Mouse (Mus musculus) cerebellum, adult (tissue): Measurements from ENCODE around the gene Spata32.
A peak's percentile ranks its signal among the peaks of the same experiment; 100 is the strongest.

Experiments used
- ATAC-seq: cut with Nextera tagmentation; 2 replicates; pipeline ENCODE4 v1.9.2; 2017; ENCODE audit warnings: mild to moderate bottlenecking, moderate library complexity, mixed read lengths; ENCODE audit not compliant: insufficient number of reproducible peaks, low FRiP score, low TSS enrichment

The Spata32 gene

DNA sequence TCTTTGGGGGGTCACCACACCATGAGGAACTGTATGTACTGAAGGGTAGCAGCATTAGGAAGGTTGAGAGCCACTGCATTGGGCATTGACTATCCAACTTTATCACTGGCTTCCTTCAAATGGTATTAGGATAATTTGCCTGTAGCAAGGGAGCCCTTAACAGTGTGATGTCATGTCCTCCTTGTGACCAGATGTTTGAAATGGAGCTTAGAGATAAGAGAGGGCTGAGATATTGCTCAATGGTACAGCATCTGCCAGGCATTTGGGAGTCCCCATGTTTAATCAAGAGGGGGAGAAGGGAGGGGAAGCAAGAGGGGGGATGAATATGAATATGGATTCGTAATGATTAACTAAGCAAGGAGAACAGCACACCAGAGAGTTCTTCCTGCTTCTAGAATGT lies 2.9 kb downstream of the Spata32 start:
- no peak for ATAC-seq

DNA sequence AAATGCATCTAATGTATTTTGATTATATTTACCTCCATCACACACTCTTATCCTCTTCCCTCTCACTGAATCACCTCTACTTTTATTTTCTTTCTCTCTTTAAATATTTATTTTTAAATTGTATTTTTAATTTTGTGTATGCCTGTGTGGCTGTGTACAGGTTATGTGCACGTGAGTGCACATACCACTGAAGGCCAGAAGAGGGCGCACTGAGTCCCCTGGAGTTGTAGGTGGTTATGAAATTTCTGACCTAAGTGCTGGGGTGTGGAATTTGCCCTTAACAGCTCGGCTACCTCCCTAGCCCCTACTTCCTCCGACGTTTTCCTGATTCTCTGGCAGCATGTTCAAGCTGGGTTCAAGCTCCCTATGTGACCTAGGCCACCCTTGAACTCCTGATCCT lies 4.5 kb downstream of the Spata32 start:
- ATAC-seq = no peak

DNA sequence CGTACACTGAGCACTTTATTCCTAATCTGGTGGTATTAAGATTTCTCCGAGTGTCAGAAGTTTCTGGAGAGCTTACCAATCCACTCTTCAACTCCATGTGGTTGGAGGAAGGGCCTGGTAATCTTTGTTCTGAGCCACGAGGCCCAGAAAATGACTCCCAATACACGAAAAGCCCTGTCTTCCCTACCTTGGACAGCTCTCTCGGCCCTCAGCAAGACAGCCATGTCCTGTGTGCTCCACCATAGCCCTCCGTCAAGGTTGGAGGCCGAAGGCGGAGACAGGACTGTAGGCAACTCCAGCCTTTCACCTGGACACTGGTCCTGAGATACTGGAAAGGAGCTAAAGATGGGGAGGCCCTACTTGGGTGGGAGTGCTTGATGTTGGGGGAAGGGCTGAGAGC lies 7.9 kb downstream of the Spata32 start:
- no peak for ATAC-seq

DNA sequence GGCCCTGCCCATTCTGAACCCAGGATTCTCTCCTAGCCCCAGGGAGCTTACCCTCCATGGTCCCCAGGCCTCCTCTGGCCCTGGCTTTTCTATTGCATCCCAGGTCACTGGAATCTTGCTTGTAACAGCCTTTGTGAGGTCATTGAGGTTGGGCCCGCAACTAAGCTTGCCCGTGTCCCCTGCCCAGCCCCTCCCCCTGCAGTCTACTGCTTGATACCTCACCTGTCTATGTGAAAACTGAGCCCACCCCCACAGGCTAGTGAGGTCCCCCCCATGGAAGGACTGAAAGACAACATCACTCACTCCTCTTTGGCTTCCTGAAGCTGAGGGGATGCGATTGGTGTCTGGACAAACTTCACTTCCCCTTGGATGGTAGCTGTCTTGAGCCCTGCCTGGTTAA lies 9.8 kb downstream of the Spata32 start, which contains the start of gene 1700023F06Rik:
1700023F06Rik (minus strand) TSS at position 101 of the 400 bp plus-strand sequence.
- no peak for ATAC-seq

DNA sequence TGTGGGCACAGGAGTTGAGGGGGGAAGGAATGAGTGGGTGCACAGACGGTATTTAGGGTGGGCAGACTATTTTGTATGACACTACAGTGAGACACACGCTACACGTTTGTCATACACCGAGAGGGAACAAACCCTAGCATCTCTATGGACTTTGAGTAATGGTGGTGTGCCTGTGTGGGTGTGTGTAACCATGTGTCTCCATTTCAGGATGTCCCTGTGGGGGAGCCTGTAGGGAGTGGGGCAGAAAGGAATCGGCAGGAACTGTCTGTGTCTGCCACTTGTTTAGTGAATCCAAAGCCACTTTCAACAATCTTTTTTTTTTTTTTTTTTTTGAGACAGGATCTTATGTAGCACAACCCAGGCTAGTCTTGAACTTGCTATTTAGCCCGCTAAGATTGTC lies 12.0 kb downstream of the Spata32 start:
- no peak for ATAC-seq

DNA sequence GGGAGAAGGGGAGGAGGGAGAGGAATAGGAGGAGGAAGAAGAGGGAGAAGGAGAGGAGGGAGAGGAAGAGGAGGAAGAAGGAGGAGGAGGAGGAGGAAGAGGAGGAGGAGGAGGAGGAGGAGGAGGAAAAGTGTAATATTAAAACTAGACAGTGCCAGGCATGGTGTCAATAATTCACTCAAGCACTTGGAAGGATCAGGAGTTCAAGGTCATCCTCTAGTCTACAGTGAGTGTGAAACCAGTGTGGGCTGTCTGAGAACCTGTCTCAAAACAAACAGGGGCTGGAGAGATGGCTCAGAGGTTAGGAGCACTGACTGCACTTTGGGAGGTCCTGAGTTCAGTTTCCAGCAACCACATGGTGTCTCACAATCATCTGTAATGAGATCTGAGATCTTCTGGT lies 15.9 kb downstream of the Spata32 start:
- ATAC-seq = no peak

DNA sequence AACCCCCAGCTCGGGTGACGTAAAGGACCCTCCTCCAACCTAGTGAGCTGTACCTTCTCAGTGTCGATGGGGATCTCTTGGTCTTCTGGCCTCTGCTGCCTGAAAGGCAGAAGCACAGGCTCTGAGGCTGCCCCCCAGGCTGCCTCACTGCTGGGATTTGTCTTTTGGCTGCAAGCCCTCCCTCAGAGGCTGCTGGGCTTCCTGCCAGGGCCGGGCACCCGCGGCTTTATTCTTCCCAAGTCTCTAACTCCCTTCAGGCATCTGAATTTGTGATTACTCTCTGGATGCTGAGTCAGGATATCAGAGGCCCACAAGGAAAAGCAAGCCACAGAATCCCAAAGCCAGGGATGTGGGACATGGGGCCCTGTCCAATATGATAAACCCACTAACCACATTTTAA lies 16.6 kb downstream of the Spata32 start:
- no peak for ATAC-seq

DNA sequence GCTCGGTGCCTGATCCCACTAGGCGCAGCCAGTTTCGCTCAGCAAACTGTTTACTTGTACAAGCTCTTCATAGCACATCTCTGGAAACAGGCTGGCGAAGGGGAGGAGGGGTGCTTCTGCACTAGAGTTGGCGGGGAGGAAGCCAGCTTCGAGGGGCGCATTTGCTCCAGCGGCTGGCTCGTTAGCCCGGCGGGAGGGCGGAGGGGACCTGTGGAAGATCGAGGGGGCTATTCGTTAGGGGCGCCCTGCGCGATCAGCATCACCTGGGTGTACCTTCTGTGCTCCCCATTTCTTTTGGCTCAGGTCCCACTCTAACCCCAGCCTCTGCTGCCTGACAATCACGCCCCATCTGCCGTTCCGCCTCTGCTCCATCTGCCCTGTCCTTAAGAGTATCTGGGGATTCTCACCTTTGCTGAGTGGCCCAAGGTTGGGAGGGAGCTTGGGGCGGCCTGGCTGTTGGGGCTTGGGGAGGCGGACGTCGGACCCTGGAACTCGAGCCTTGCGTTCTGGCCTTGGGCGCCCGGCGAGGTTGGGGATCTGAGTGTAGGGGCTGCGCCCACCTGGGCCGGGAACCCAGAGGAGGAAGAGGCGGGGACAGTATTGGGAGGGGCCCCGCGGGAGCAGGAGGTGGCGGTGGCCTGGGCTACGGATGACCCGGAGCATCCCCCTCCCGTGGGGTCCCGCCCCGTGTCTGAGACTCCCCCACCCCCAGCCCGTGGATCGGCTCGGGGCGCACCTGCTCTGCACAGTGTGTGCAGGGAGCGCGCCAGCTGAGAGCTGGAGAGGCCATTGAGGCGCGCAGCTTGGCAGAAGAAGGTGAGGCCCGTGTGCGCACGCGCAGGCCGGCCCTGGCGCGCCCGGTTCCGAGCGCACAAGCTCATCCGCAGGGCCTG lies 19.1 kb downstream of the Spata32 start:
- ATAC-seq = peak; percentile 74; the same call in 1 of the 2 replicates

DNA sequence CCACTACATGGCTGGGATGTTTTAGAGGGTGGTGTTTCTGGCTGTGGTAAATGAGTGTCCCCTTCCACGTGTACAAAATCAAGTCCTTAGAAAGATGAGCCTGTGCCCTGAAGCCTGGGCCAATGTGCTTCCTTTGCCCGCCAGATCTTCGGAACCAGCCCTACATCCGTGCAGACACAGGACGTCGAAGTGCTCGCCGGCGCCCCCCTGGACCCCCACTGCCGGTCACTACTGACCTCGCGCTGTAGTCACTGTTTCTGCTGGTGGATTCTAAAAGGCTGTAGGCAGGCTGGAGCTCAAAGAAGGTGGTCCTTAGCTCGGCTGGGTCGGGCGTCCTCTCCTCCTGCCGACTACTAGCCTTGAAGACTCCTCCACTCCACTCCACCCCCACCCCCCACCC lies 19.9 kb downstream of the Spata32 start:
- ATAC-seq = no peak

DNA sequence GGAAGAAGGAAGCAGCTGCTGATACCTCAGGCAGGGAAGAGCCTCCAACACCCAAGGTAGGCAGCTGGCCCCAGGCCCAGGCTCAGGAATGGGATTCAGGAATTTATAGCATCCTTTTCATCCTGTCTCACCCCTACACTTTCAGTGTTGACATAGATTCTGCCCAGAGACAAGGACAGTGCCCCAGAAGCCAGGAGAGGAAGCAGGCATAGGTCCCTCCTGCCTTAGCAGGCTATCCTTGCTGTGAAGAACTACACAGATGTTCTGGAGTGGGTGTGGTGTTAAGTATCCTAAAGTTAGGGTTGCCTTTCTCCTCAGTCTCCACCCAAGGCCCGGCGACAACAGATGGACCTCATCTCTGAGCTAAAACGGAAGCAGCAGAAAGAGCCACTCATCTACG lies 20.9 kb downstream of the Spata32 start:
- ATAC-seq = no peak

DNA sequence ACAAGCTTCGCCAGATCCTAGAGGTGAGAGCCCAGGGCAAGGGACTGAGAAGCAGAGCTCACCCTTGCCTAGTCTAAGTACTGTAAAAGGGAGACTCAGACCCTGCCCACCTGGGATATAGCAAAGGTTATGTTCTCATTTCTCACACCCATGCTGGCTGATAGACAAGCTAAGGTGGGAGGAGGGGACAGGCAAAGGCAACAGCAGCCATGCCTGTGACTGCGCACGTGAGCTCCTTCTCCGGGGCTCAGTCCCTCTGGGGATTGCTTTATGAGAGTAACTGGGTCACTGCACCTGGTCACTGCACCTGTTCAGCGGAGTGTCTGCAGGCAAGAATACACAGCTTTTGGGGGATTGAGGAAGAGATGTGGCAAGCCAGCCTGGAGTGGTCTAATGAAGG lies 22.6 kb downstream of the Spata32 start:
- no peak for ATAC-seq

DNA sequence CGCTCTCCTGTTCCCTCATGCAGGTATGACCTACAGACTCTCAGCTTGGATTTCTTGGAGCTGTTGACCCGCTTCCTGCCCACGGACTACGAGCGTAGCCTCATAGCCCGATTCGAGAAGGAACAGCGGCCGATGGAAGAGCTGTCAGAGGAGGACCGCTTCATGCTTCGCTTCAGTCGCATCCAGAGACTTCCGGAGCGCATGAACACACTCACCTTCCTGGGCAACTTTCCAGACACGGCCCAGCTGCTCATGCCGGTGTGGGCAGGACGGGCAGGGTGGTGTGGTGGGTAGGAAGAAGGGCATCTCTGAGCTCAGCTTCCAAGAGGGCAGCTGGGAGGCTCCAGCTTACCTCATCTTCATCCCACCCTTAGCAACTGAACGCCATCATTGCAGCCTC lies 23.0 kb downstream of the Spata32 start:
- ATAC-seq = no peak

DNA sequence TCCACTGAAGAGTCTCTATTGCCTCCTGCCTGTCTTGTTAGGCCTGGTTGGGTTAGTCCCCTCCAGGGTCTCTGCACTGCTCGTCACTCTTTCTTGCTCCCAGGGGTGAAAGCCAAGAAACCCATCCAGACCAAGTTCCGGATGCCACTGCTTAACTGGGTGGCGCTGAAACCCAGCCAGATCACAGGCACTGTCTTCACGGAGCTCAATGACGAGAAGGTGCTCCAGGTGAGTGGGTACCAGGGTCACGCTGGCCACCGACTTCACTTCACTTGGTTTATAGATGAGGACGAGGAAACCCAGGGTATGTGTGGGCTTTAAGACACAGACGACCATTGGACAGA lies 24.4 kb downstream of the Spata32 start:
- no peak for ATAC-seq

DNA sequence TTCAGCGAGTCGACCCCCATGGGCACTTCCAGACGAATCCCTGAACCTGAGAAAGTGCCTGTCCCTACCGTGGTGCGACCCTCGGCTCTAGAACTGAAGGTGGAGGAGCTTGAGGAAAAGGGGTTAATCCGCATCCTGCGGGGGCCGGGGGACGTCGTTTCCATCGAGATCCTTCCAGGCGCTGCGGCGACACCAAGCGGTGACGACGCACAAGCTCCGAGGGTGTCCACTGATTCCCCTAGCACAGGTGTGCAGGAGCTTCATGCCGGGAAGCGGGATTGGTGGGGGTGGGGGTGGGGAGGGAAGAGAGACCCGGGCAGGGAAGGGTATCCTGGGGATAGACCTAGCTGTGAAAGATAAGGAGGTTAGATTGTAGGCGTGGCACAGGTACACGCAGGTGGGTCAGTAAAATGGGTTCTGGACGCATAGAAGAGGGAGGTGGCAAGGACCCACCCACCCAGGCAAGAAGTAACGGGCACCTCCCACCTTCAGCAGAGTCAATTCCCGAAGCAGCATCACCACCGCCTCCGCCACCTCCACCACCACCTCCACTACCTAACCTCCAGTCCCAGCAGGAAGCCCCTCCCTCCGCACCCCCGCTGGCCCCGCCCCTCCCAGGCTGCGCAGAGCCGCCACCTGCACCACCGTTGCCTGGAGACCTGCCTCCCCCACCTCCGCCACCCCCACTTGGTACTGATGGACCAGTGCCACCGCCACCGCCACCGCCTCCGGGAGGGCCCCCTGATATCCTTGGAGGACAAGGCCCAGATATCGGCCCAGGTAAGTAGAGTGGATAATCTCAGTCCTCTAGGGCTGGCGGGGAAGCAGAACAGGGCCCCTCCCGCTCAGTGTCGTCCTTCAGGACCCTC lies 25.0 kb downstream of the Spata32 start:
- ATAC-seq = peak; percentile 28; the same call in 1 of the 2 replicates

DNA sequence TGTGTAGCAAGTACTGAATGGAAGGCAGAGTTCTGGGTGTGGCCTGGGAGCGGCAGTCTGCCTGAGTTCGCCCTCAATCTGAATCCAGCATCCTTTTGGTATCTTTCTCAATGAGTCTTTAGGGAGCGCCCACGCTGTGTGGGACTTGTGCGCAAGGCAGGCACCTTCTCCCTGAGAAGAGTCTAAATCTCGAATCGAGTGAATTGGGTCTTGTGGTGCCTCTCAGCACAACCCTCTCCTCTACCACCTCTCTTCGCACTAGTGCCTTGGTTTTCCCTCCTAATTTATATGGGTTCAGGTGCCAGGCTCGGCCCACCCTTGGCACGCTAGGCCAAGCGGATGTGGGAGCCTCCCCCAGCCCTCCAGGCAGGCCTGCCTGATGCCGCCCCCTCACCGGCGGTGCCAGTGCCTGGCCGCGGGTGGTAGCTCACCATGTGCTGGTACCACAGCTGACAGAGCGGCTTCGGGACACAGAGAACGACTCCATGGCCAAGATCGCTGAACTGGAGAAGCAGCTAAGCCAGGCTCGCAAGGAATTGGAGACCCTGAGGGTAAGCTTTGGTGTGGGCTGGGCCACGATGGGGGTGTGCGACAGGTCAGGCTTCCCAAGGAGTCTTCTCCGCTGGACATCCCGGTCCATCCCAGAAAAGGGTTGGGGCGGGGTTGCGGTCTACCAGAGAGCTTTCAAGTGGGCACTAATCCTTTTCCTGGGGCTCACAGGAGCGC lies 25.8 kb downstream of the Spata32 start:
- ATAC-seq = peak; percentile 38; the same call in 1 of the 2 replicates

DNA sequence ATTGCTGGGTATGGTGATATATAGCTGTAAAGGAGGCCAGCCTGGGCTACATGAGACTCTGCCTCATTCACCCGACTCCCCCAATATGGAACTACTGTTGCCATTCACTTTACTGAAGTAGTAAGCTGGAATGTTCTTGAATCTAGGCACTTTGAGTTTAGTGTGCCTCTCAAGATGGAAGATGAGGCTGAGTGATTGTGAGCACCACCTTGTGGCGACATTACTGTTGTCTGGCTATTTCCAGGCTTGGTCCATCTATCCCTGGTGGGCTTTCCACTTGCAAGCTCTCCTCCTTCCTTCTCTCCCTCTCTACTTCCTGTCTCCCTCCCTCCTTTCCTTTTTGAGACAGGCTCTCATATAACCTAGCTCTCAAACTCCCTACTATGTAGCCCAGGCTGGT lies 33.3 kb downstream of the Spata32 start:
- ATAC-seq = no peak

DNA sequence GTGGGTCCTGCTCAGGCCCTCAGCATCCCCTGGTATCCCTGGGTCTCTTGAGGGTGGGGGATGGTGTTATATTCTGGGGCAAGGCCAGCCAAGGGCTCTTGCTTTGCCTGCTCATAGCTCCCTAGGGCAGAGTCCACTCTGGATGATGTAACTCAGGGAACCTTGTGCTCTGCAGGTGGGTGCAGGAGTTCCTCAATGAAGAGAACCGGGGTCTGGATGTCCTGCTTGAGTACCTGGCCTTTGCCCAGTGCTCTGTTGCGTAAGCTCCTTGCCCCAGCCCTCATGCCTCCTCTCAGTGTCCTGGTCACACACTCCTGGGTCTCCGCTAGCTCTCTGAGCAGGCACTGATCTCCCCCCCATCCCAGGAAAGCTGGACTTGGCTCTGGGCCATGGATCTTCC lies 36.3 kb downstream of the Spata32 start:
- ATAC-seq = no peak

DNA sequence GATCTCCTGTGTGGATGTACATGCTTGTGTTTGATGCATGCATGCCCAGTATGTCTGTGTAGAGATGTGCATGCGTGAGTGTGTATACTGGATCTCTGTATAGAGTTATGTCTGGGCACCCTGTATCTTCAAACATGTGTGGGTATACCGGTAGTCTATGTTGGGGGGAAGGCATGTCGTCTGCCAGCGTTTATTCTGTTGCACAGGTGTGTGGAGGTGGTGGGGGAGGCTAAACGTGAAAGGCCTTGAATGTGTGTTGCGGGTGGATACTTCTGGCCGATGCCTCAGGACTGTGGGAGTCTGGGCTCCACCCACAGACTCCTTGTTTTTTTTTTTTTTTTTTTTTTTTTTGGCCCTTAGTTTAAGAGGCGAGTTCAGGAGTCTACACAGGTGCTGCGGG lies 36.9 kb downstream of the Spata32 start:
- ATAC-seq = no peak

DNA sequence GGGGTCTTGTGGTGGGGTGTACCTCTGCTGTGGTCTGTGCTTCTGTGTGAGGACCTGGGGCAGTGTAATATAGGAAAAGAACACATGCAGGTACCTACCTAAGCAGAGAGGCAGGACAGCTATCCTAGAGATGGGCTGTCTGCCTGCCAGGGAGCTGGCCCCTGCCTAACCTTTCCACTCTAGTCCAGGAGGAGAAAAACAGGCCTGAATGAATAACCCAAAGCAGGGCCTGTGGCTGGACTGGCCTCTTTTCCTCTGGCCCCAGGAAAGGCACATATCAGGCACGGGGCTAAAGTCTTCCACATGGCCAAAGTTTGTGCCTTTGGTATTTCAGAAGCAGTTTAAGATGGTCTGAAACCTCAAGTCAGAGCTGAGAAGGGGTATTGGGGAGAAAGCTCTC lies 37.8 kb downstream of the Spata32 start:
- ATAC-seq = no peak

DNA sequence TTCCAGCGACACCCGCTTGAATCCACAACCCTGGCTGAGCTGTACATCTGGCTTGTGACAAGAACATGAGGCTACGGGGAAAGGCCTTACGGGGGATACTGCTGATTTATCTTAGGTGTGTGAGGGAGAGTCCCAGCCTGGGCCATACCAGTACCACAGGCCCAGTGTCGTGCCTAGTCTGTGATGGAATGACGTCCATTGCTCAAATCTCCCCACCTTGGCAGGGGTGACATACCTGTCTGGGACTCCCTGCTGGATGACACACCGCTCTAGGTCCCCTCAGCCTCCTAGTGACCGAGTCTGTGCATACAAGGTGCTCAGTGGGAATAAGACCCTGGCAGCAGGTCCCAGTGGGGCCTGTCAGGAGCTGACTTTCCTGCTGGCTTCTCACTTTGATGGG lies 39.5 kb downstream of the Spata32 start:
- no peak for ATAC-seq
